Mouse (Mus musculus) C2C12 (cell line): ENCODE results near the gene Epn3.

Experiments used
- CTCF ChIP-seq: IDR thresholded peaks from one replicate; pipeline ENCODE4 v1.5.1; 2011; ENCODE audit not compliant: control insufficient read depth, insufficient read depth, insufficient read length
- FOSL1 ChIP-seq: IDR thresholded peaks from one replicate; pipeline ENCODE4 v1.8.0; 2011; ENCODE audit warnings: mild to moderate bottlenecking, low read length; ENCODE audit not compliant: poor library complexity, insufficient read depth, severe bottlenecking
- MAX ChIP-seq: IDR thresholded peaks from one replicate; pipeline ENCODE4 v1.6.1; 2011; ENCODE audit warnings: mild to moderate bottlenecking, control low read depth
- MYOD1 ChIP-seq: IDR thresholded peaks from one replicate; pipeline ENCODE4 v1.6.1; 2011; ENCODE audit warnings: low read depth; ENCODE audit not compliant: control insufficient read depth, insufficient read length
- MYOG ChIP-seq: IDR thresholded peaks from one replicate; pipeline ENCODE4 v1.6.1; 2011; ENCODE audit not compliant: control insufficient read depth, insufficient read length; ENCODE audit errors: extremely low read depth
- USF1 ChIP-seq: IDR thresholded peaks from one replicate; pipeline ENCODE4 v1.6.1; 2011; ENCODE audit warnings: low read depth, mild to moderate bottlenecking, control low read depth, moderate library complexity

- TF ChIP-seq MYOD1 (no peak), CTCF (no peak), USF1 (no peak), MAX (no peak), FOSL1 (no peak), MYOG (no peak)
These were observed 40.0 kb upstream of the Epn3 start for GRCm38 (mm10) chr11:94539761-94540160.
